Mouse (Mus musculus): ENCODE results near the gene Amph.
A peak's percentile ranks its signal among the peaks of the same experiment; 100 is the strongest.

Gene Amph

GRCm38 (mm10) chr13:19147468-19147867, 199.5 kb downstream of the Amph start:
- DNase-seq: no peak

- no peak for DNase-seq
Observed at GRCm38 (mm10) chr13:19149574-19149973, 201.6 kb downstream of the Amph start.

- DNase-seq: no peak
Observed at GRCm38 (mm10) chr13:19150438-19151301, 202.7 kb downstream of the Amph start.

GRCm38 (mm10) chr13:19152126-19152525, 204.1 kb downstream of the Amph start:
- DNase-seq: no peak

- DNase-seq: peak; percentile 80
Observed at GRCm38 (mm10) chr13:19158484-19158883, 210.5 kb downstream of the Amph start.

- DNase-seq: peak; percentile 39
Observed at GRCm38 (mm10) chr13:19160616-19161015, 212.6 kb downstream of the Amph start.

GRCm38 (mm10) chr13:19161111-19161510, 213.1 kb downstream of the Amph start:
- DNase-seq: peak; percentile 36

GRCm38 (mm10) chr13:19162120-19162519, 214.1 kb downstream of the Amph start:
- no peak for DNase-seq

- DNase-seq: peak; percentile 54
Observed at GRCm38 (mm10) chr13:19177662-19178259, 229.8 kb downstream of the Amph start.

GRCm38 (mm10) chr13:19178351-19178750, 230.3 kb downstream of the Amph start:
- DNase-seq: no peak

- no peak for DNase-seq
Observed at GRCm38 (mm10) chr13:19182259-19182658, 234.3 kb downstream of the Amph start.

GRCm38 (mm10) chr13:19190052-19190451, 242.0 kb downstream of the Amph start:
- DNase-seq: no peak

- DNase-seq: no peak
Observed at GRCm38 (mm10) chr13:19194803-19195202, 246.8 kb downstream of the Amph start.

- DNase-seq: no peak
Observed at GRCm38 (mm10) chr13:19195456-19195855, 247.5 kb downstream of the Amph start.

All from cerebellum, adult 9-10 months (tissue).